Mouse (Mus musculus) testis, adult 2 months (tissue): ENCODE data around the gene Slc16a6.

Experiments
- CTCF ChIP-seq: fragments of 200-500 bp; IDR thresholded peaks from 2 replicates; pipeline ENCODE4 v1.5.1; 2012; ENCODE audit warnings: low read depth, mild to moderate bottlenecking, inconsistent platforms, low read length, moderate library complexity; ENCODE audit not compliant: control insufficient read depth, insufficient read depth, insufficient replicate concordance
- POLR2A ChIP-seq: fragments of 200-500 bp; IDR thresholded peaks from 2 replicates; pipeline ENCODE4 v1.6.1; 2012; ENCODE audit warnings: low read depth, mild to moderate bottlenecking, inconsistent platforms, low read length, moderate library complexity; ENCODE audit not compliant: control insufficient read depth

DNA sequence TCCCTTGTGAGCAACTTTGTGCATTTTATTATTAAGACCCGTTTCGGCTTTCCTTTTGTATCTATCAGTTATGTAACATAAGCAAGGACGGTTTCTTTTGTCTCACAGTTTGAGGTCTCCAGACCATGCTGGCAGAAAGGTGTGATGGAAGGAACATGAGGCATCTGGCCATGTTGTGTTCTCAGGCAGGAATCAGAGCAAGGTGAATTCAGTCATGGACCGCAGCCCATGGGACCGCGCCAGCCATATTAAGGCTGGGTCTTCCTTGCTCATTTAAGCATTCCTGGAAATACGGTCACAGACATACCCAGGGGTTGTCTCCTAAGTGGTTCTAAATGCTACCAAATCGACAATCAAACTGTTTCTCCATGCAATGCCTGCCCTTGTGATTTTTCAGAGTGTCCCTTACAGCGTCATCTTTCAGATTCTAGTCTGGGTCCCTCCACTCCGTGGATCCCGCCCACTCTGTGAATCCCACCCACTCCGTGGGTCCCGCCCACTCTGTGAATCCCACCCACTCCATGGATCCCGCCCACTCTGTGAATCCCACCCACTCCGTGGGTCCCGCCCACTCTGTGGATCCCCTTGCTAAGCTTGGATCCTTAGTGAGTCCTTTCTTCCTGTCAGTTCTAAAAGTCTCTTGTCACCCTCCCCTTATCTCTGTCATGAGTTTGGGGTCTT is 39.7 kb upstream of the Slc16a6 start:
- TF ChIP-seq POLR2A (no peak), CTCF (no peak)
